Mouse (Mus musculus) G1E (cell line): ENCODE results near the gene Gm9887.

ENCODE experiments used
- CTCF ChIP-seq: IDR thresholded peaks from 2 replicates; pipeline ENCODE4 v1.5.1; 2012; ENCODE audit warnings: low read depth, low read length, inconsistent platforms, mixed read lengths
- GATA1 ChIP-seq: IDR thresholded peaks from 2 replicates; pipeline ENCODE4 v1.6.1; 2012; ENCODE audit warnings: borderline replicate concordance, low read length, inconsistent platforms, mixed read lengths
- GATA2 ChIP-seq: IDR thresholded peaks from 2 replicates; pipeline ENCODE4 v1.6.1; 2012; ENCODE audit warnings: low read depth, low read length, inconsistent platforms, borderline replicate concordance
- POLR2AphosphoS5 ChIP-seq: IDR thresholded peaks from 2 replicates; pipeline ENCODE4 v1.6.1; 2012; ENCODE audit warnings: low read depth, low read length, inconsistent platforms; ENCODE audit not compliant: insufficient replicate concordance
- TAL1 ChIP-seq: conservative IDR thresholded peaks from 2 replicates; pipeline ENCODE4 v1.6.1; 2012; ENCODE audit warnings: low read depth, low read length, inconsistent platforms, mixed read lengths

DNA sequence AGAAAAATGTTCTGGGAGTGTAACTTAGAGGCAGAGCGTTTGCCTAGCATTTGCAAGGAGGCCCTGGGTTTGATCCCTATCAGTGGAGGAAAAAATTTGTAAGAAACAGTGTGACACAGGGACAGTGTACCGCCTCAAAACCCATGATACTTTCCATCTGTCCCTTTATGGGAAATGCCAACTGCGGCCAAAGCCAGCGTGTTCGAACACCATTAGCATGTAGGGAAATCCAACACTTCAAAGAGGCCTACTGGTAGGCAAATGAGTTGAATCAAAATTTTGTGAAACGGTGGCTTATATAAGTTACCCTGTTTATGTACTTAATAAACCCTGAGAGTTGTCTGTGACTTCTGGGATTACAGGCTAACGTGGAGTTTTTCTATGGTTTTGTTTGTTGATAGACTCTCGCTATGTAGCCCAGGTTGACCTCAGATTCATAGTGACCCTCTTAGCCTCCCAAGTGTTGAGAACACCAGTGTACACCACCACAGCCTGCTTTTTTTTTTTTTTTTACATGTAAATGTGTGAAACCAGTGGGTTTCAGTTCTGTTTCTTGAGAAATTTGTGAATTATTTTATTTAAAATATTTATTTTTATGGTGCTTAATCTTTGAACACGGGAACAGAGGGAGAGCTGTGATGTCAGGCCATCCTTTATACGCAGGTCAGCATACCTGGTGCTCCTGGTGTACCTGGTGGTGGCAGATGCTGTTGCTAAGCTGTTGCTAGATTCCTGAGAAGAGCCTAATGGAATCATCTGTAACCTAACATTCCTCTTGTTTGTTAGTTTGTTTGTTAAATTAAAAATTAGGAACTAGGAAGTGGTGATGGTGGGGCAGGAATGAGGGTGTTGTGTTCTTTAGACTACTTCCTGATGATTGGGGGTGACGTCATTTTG lies 6.5 kb upstream of the Gm9887 start:
- TF ChIP-seq CTCF (no peak), TAL1 (no peak), POLR2AphosphoS5 (no peak), GATA2 (no peak), GATA1 (no peak)
